ENCODE assay signal across 8 mouse cellular contexts in the genomic region with DNA sequence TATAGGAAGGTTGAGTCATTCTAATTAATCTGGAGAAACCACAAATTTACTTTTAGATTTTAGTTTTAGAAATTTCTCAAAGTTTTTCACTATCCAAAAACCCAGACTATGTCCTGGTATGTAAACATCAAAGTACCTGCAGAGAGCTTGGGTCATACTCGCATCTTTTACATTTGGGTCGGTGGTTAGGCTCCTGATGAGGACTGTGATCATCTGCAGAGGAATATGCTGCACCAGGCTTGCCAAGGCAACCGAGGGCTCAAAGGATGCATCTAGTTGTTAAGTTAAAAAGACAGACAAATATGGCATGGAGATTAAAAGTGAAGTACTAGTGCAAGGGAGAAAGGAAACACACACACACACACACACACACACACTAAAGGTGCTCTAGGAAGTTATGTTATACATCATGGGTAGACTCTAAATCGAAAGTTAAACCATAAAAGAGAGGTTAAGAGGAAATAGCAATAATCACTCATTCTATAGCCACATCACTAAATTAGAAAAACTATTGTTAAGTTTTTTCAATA. TPM values are rescaled to one million over a fixed set of nuclear protein-coding genes. Genes with fewer than 3 reads are reported as not detected.
A peak's percentile ranks its signal among the peaks of the same experiment; 100 is the strongest.
DNase-seq lines count a peak whose midpoint lies in the region; ATAC-seq and TF ChIP-seq lines count a peak whose summit lies in the region.

No protein-coding gene starts in this region.

- H3ac ChIP-seq in C2C12 (ENCODE audit: control insufficient read depth, insufficient read length, low read depth) = no peak overlapping the region

- H3K4me1 ChIP-seq in heart, embryonic 14.5 days (ENCODE audit: control insufficient read depth in 2 of 2, insufficient read depth in 2 of 2, low read length in 2 of 2) = peaks cover 0 to 35% of the 10 kb centered on the region in 2 experiments; a peak in 3 of 4 replicates
- peaks cover 2% of the 10 kb centered on the region; the same call in 1 of the 2 replicates for H3K4me1 ChIP-seq in forebrain, embryonic 11.5 days (replicated peaks; ENCODE audit: control insufficient read depth, insufficient read depth, low read length)
- peaks cover 2 to 18% of the 10 kb centered on the region in 2 experiments; a peak in 3 of 4 replicates for H3K4me1 ChIP-seq in liver, embryonic 14.5 days (replicated peaks; ENCODE audit: control insufficient read depth in 2 of 2, insufficient read depth in 2 of 2, low read length in 1 of 2)

- ATAC-seq in heart, embryonic 14.5 days (ENCODE audit: insufficient number of reproducible peaks, insufficient read depth, low FRiP score, low read depth) = no peak
- no peak for ATAC-seq in forebrain, embryonic 11.5 days (replicated peaks; ENCODE audit: low FRiP score)
- ATAC-seq in liver, embryonic 14.5 days (ENCODE audit: insufficient read depth) = no peak

- peaks cover 51% of the 10 kb centered on the region for H3K79me2 ChIP-seq in C2C12 (ENCODE audit: control insufficient read depth, insufficient read depth)

- peaks cover 40% of the 10 kb centered on the region for H3K36me3 ChIP-seq in heart, embryonic 14.5 days (ENCODE audit: control insufficient read depth, insufficient read depth, low read length)
- peaks cover 32% of the 10 kb centered on the region for H3K36me3 ChIP-seq in C2C12 (ENCODE audit: control insufficient read depth, insufficient read depth)
- no peaks in the 10 kb centered on the region for H3K36me3 ChIP-seq in forebrain, embryonic 11.5 days (ENCODE audit: control insufficient read depth, insufficient read depth, low read length)
- H3K36me3 ChIP-seq in liver, embryonic 14.5 days (replicated peaks; ENCODE audit: control insufficient read depth, insufficient read depth, low read depth) = peaks cover 13% of the 10 kb centered on the region

- peak overlapping the region; percentile 98 for H3K4me2 ChIP-seq in heart, embryonic 14.5 days (ENCODE audit: low read length)
- peak overlapping the region; percentile 21; the same call in 1 of the 2 replicates for H3K4me2 ChIP-seq in forebrain, embryonic 11.5 days (ENCODE audit: low read depth, low read length, severe bottlenecking)
- H3K4me2 ChIP-seq in liver, embryonic 14.5 days (ENCODE audit: low read depth) = peak overlapping the region; percentile 88

- no peak for TF ChIP-seq EP300 in liver, embryonic 14.5 days (IDR thresholded peaks at IDR 0.05; ENCODE audit: low read depth)

- 63% methylated on average over 4 of the region's 4 CpGs for WGBS in heart, embryonic 14.5 days
- WGBS in forebrain, embryonic 11.5 days = 93% methylated on average over 4 of the region's 4 CpGs
- WGBS in liver, embryonic 14.5 days (ENCODE audit: insufficient replicate concordance) = 48% methylated on average over 4 of the region's 4 CpGs

- H3K9me3 ChIP-seq in heart, embryonic 14.5 days (ENCODE audit: control insufficient read depth, low read length) = no peaks in the 10 kb centered on the region
- no peaks in the 10 kb centered on the region for H3K9me3 ChIP-seq in forebrain, embryonic 11.5 days (ENCODE audit: control insufficient read depth, low read length)
- H3K9me3 ChIP-seq in liver, embryonic 14.5 days (ENCODE audit: control insufficient read depth, low read length) = no peaks in the 10 kb centered on the region

- H3K4me3 ChIP-seq in heart, embryonic 14.5 days (ENCODE audit: control insufficient read depth in 1 of 2, insufficient read depth in 1 of 2, low read depth in 1 of 2, low read length in 2 of 2) = peak overlapping the region; percentile 28 to 93; a peak in 3 of 4 replicates
- peak overlapping the region; percentile 78 for H3K4me3 ChIP-seq in C2C12 (ENCODE audit: insufficient read depth, poor library complexity, severe bottlenecking)
- H3K4me3 ChIP-seq in forebrain, embryonic 11.5 days (ENCODE audit: low read depth, low read length) = no peak overlapping the region
- peak overlapping the region; percentile 51 to 86 for H3K4me3 ChIP-seq in liver, embryonic 14.5 days (ENCODE audit: insufficient read depth in 1 of 2, low read depth in 2 of 2, low read length in 2 of 2)

- peaks cover 44% of the 10 kb centered on the region for H3K79me3 ChIP-seq in C2C12 (ENCODE audit: low read depth)

- no peak overlapping the region for H3K27ac ChIP-seq in heart, embryonic 14.5 days (replicated peaks in 1 of 2; ENCODE audit: control insufficient read depth in 1 of 2, insufficient read depth in 1 of 2, low read depth in 2 of 2, low read length in 2 of 2)
- H3K27ac ChIP-seq in forebrain, embryonic 11.5 days (ENCODE audit: low read depth, low read length) = no peak overlapping the region
- no peak overlapping the region for H3K27ac ChIP-seq in liver, embryonic 14.5 days

- no peak for DNase-seq in heart, postnatal 4 days
- DNase-seq in forebrain, embryonic 11.5 days (ENCODE audit: low spot score) = no peak
- DNase-seq in liver, embryonic 14.5 days (ENCODE audit: low read depth in 3 of 3, low spot score in 3 of 3) = no peak
- DNase-seq in layer of hippocampus, adult 11-12 months (ENCODE audit: low spot score) = no peak
- DNase-seq in right cerebral cortex, postnatal 4 days = no peak
- no peak for DNase-seq in gastrocnemius, postnatal 10 days

- TF ChIP-seq CTCF in C2C12 (IDR thresholded peaks at IDR 0.05; ENCODE audit: control insufficient read depth, insufficient read depth, insufficient read length) = no peak
- no peak for TF ChIP-seq CTCF in liver, embryonic 14.5 days (IDR thresholded peaks at IDR 0.05; ENCODE audit: low read depth)

- peak overlapping the region; percentile 3; the same call in 1 of the 2 replicates for H3K9ac ChIP-seq in heart, embryonic 14.5 days (ENCODE audit: low read length)
- H3K9ac ChIP-seq in forebrain, embryonic 11.5 days (ENCODE audit: low read length) = no peak overlapping the region
- H3K9ac ChIP-seq in liver, embryonic 14.5 days (replicated peaks) = peak overlapping the region; percentile 45

- H3K27me3 ChIP-seq in heart, embryonic 14.5 days (ENCODE audit: control insufficient read depth, insufficient read depth, low read length) = no peaks in the 10 kb centered on the region
- no peaks in the 10 kb centered on the region for H3K27me3 ChIP-seq in C2C12 (ENCODE audit: control insufficient read depth, insufficient read depth, insufficient read length)
- H3K27me3 ChIP-seq in forebrain, embryonic 11.5 days (ENCODE audit: control insufficient read depth, insufficient read depth, low read length) = no peaks in the 10 kb centered on the region
- no peaks in the 10 kb centered on the region for H3K27me3 ChIP-seq in liver, embryonic 14.5 days (ENCODE audit: control insufficient read depth, insufficient read depth, low read length)

TF ChIP-seq in C2C12, 6 proteins besides CTCF, POLR2A, EP300 and RAD21:
- TF ChIP-seq USF1 (IDR thresholded peaks at IDR 0.05; ENCODE audit: low read depth) (no peak), MYOD1 (IDR thresholded peaks at IDR 0.05; ENCODE audit: control insufficient read depth, insufficient read length, low read depth) (no peak), CEBPB (IDR thresholded peaks at IDR 0.05; ENCODE audit: low read depth) (no peak), FOSL1 (IDR thresholded peaks at IDR 0.05; ENCODE audit: insufficient read depth, low read length, poor library complexity, severe bottlenecking) (no peak), MAX (IDR thresholded peaks at IDR 0.05) (no peak), MYOG (IDR thresholded peaks at IDR 0.05; ENCODE audit: control insufficient read depth, extremely low read depth, insufficient read length) (no peak)

RNA-seq across cellular contexts. Expression of a gene that starts 2.6 kb away (rescaled TPM):
- 19.3 and 20.2 TPM in 2 replicates for polyA plus RNA-seq in heart, embryonic 14.5 days (2014; fragmentation: Nextera tagmentation; extraction: Ambion mirVana)
- 10 to 100 TPM; 21.6 to 22.3 TPM for total RNA-seq in heart, postnatal 4 days (2021)
- polyA plus RNA-seq in C2C12 (2012; fragmentation: generic; extraction: Trizol) = 6.2 TPM
- polyA plus RNA-seq in forebrain, embryonic 11.5 days (2014; fragmentation: Nextera tagmentation; extraction: Ambion mirVana) = 32.1 and 32.7 TPM in 2 replicates
- polyA plus RNA-seq in liver, embryonic 14.5 days (2012; rRNA removed) = 3.8 and 5.0 TPM in 2 replicates
- 10.5 and 11.5 TPM in 2 replicates for polyA plus RNA-seq in liver, embryonic 14.5 days (2014; fragmentation: Nextera tagmentation; extraction: Ambion mirVana)
- total RNA-seq in gastrocnemius, postnatal 10 days (2021) = 10 to 100 TPM; 18.0 to 20.3 TPM

Comparison
In these comparisons a context has a peak if more than half of its experiments do, and no peak if none do; other contexts are left out.
1. H3K4me2 ChIP-seq: peak in every context shown above with its lines; median percentile 98 in heart, embryonic 14.5 days; 88 in liver, embryonic 14.5 days; 21 in forebrain, embryonic 11.5 days.